Mouse (Mus musculus) layer of hippocampus, adult 9-10 months (tissue): ENCODE data around the gene Lysmd1.
"Not testable (repeated sequence)": the region's sequence is repeated elsewhere in the genome, so short reads cannot be mapped to it uniquely, and the experiment has no call there.

Experiments
- DNase-seq: peaks from one replicate; pipeline ENCODE4 v3.0.0; 2022; ENCODE audit warnings: low spot score

Lysmd1 gene

GRCm38 (mm10) chr3:95133680-95134101, at the start of gene Lysmd1, which contains the start of gene Scnm1:
TSS of gene Lysmd1 (plus strand) at chr3:95134088.
TSS of gene Scnm1 (minus strand) at chr3:95134011.
- DNase-seq: peak; percentile 86

DNA sequence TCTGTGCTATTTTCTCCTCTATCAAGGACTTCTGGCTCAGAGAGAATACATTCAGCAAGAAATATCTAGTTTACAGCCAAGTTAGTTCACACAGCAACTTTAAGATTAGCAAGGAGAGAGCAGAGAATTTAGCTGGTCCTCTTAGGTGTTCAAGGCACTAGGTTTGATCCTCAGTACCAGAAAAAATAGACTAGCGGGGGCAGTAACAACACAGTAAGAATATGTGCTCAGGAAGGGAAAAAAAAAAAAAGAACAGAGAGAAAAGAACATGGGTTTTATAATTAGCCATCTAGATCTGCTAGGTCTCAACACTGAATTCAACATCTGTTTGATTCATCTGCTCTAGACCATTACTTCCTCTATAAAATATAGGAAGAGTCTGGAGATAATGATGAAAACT, 45.8 kb upstream of the Lysmd1 start:
- no peak for DNase-seq

DNA sequence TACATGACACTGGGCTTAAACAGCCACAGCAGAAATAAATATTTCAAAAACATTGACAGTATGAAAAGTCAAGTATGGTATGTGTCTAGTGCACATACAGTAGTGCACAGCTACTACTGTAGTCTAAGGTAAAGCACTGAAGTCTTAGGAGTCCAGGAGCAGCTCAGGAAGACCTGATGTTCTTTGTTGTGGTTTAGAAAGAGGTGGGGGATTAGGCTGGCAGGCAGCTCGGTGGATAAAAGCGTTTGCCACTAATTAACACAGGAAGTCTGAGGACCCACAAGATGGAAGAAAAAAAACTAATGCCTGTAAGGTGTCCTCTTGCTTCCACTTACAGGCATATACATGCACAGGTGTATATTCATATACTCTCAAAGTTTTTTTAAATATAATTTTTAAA, 33.0 kb upstream of the Lysmd1 start:
- no peak for DNase-seq

GRCm38 (mm10) chr3:95105121-95105520, 28.8 kb upstream of the Lysmd1 start:
- no peak for DNase-seq

GRCm38 (mm10) chr3:95105586-95106337, 28.1 kb upstream of the Lysmd1 start:
- DNase-seq: no peak

- DNase-seq: peak; percentile 91
Observed at GRCm38 (mm10) chr3:95106338-95107117, 27.4 kb upstream of the Lysmd1 start, which contains the start of gene Pip5k1a. TSS of gene Pip5k1a (minus strand) at chr3:95106930.

GRCm38 (mm10) chr3:95107308-95107707, 26.6 kb upstream of the Lysmd1 start:
- DNase-seq: not testable (repeated sequence)

GRCm38 (mm10) chr3:95107898-95108297, 26.0 kb upstream of the Lysmd1 start:
- no peak for DNase-seq

- peak; percentile 83 for DNase-seq
Observed at GRCm38 (mm10) chr3:95110911-95111726, 22.8 kb upstream of the Lysmd1 start, which contains the start of gene Vps72. TSS of gene Vps72 (plus strand) at chr3:95111022.

- no peak for DNase-seq
Observed at GRCm38 (mm10) chr3:95112760-95113159, 21.1 kb upstream of the Lysmd1 start.

GRCm38 (mm10) chr3:95117751-95118150, 16.1 kb upstream of the Lysmd1 start:
- no peak for DNase-seq

DNA sequence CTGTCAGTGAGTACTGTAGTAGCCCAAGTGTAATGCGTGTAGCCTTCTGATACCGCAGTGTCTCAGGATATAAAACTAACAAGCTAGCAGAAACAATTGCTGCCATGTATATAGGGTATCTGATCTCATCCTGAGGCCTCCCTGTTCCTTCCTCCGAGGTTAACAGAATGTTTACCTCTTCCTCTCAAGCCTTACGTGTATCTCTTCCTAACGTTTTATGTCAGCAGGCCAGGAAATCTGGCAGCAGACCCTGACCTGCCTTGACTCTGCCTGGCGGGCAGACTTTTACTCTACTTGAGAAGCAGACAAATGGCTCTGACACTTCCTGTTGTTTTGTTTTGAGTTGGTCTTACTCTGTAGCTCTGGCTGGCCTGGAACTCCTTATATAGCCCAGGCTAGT, 12.3 kb upstream of the Lysmd1 start:
- DNase-seq: no peak

GRCm38 (mm10) chr3:95124246-95124645, 9.6 kb upstream of the Lysmd1 start, which contains the start of gene Tmod4:
TSS of gene Tmod4 (plus strand) at chr3:95124476.
- DNase-seq: no peak

GRCm38 (mm10) chr3:95124972-95125371, 8.9 kb upstream of the Lysmd1 start:
- DNase-seq: no peak

DNA sequence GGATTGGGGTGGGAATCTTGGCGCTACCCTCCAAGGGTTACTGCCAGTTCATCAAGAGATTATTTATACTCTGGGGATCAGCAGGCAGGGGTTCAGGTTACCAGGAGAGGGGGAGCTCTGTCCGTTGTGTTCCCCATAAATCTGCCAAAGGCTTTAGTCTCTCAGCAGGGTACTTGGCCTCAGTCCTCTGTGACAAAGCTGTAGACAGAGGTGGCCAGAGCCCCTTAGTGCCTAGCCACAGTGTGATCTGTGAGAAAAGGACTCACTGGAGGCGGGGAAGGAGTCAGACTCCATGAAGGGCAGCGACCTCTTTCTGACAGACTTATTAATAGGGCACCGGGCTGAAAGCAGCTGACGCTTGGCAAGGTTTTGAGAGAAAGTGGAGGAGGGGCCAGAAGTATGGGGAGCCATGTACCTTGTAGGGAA, 4.6 kb upstream of the Lysmd1 start:
- DNase-seq: no peak

DNA sequence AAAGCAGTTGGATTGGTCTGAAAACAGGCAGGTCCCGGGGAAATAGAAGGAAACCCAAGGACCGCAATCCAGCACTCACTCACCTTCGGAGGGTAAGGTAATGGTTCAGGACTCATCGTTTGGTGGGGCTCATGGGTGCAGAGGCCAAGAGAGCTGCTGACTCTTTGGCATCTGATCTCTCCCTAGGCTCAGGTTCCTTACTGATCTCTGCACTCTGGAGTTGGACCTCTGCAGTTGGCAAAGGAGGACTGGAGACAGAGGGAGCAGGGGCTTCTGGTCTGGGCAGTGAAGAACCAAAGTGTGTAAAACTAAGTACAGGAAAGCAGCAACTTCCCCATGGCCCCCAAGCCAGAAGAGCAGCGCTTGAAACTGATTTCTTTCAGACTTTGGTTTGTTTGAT, 3.8 kb upstream of the Lysmd1 start:
- DNase-seq: no peak

GRCm38 (mm10) chr3:95132389-95132788, 1.5 kb upstream of the Lysmd1 start:
- not testable (repeated sequence) for DNase-seq

GRCm38 (mm10) chr3:95133176-95133575, 712 bp upstream of the Lysmd1 start:
- DNase-seq: no peak

DNA sequence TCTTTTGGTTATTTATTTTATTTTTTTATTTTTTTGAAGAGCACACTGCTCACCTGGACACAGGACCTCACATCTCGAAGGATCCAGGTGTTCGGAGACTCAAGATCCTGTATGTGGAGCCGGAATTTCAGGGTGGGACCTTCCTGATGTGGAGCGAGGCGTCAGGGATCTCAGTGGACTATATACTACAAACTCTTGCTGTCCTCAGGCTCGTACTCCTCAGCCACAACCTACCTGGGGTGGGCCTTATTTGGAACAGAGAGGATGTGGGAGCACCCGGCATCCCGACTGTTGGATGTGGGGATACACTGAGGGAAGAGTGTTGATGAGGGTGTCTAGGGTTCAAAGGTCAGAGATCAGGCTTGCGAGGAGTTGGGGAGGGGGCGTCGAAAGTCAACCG, 245 bp downstream of the Lysmd1 start:
- DNase-seq: not testable (repeated sequence)

GRCm38 (mm10) chr3:95135023-95135422, 1.1 kb downstream of the Lysmd1 start:
- DNase-seq: no peak

DNA sequence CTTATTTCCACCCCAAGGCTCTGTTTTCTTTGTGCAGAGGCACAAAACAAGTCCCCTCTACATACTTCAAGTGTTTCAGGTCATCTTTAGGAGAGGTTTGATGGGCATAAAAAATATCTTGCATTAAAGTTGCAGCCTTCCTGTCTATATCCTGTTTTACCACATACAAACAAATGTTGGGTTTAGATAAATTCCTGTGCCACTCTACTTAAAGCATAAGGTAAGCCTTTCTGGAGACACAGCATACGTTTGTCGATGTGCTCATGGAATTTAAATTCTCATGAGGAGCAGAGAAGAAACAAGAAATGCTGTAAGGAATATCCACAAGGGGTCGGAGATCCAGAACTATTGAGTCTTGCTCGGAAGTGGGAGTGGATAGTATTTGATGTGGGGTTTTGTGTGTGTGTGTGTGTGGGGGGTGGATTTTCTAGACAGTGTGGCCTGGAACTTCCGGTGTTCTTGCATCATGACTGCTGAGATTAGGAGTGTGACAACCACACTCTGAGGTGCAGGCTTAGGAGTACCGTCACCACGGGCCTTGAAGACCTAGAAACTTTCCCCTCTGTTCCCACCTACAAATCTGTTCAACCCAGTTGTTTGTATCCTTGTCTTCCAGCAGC, 1.7 kb downstream of the Lysmd1 start:
- no peak for DNase-seq

DNA sequence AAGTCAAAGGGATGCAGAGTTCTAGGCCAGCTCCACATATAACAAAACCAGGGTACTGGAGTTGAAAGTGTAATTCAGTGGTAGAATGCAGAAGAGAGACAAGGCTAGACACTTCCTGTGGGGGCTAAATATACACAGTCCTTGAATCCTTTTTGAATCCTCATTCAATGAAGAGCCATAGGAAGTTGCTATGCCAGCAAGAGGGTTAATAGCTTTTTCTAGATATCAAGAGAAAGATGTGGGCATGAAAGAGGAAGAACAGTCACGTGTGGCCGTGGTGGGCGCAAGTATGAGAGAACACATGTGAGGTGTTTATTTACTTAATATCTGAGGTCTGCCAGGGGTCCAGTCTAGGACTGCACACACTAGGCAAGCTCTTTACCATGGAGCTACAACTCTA, 2.4 kb downstream of the Lysmd1 start:
- DNase-seq: no peak
